Mouse (Mus musculus) ES-E14 (cell line): ENCODE data around the gene Slc10a4. TPM values are rescaled to one million over a fixed set of nuclear protein-coding genes. Genes with fewer than 3 reads are reported as not detected.
A peak's percentile ranks its signal among the peaks of the same experiment; 100 is the strongest.

Experiments used
- DNase-seq: peaks from one replicate; pipeline ENCODE4 v3.0.0-alpha.2; 2013; ENCODE audit warnings: low read depth, low spot score
- H3K27ac ChIP-seq: 2 replicates; pipeline ENCODE4 v1.5.1; 2012; ENCODE audit warnings: low read depth, mild to moderate bottlenecking, low read length, moderate library complexity, mixed read lengths; ENCODE audit not compliant: poor library complexity, insufficient read depth, severe bottlenecking
- H3K36me3 ChIP-seq: 2 replicates; pipeline ENCODE4 v1.6.1; 2012; ENCODE audit warnings: mild to moderate bottlenecking, low read length, moderate library complexity, mixed read lengths; ENCODE audit not compliant: control insufficient read depth, poor library complexity, insufficient read depth, severe bottlenecking
- H3K4me1 ChIP-seq, 2 experiments: fragments of 150-350 bp in 1 of 2; sonication (generic) in 1 of 2; 2 replicates each; pipeline ENCODE4 v1.6.1; 2012; ENCODE audit warnings: low read length in 2 of 2, mild to moderate bottlenecking in 1 of 2, mixed read lengths in 1 of 2; ENCODE audit not compliant: control insufficient read depth in 2 of 2, insufficient read depth in 2 of 2, poor library complexity in 1 of 2
- H3K4me3 ChIP-seq, 2 experiments: fragments of 150-350 bp in 1 of 2; sonication (generic) in 1 of 2; 2 replicates each; pipeline ENCODE4 v1.5.1; 2012; ENCODE audit warnings: low read length in 2 of 2, low read depth in 1 of 2, mild to moderate bottlenecking in 1 of 2, mixed read lengths in 1 of 2; ENCODE audit not compliant: insufficient read depth in 1 of 2, poor library complexity in 1 of 2, severe bottlenecking in 1 of 2
- H3K9ac ChIP-seq: 2 replicates; pipeline ENCODE4 v1.6.1; 2012; ENCODE audit warnings: low read depth, mild to moderate bottlenecking, low read length, mixed read lengths; ENCODE audit not compliant: poor library complexity, insufficient read depth, severe bottlenecking
- H3K9me3 ChIP-seq: fragments of 150-350 bp; sonication (generic); 2 replicates; pipeline ENCODE4 v1.6.1; 2012; ENCODE audit warnings: low read depth, mild to moderate bottlenecking, low read length; ENCODE audit not compliant: control insufficient read depth, insufficient read depth
- CHD2 ChIP-seq: IDR thresholded peaks from 2 replicates; pipeline ENCODE4 v1.6.1; 2014; ENCODE audit warnings: mild to moderate bottlenecking, low read depth, low read length, inconsistent platforms
- HCFC1 ChIP-seq: IDR thresholded peaks from 2 replicates; pipeline ENCODE4 v1.6.1; 2012; ENCODE audit warnings: low read length, inconsistent platforms, borderline replicate concordance; ENCODE audit not compliant: insufficient read depth
- MAFK ChIP-seq: IDR thresholded peaks from 2 replicates; pipeline ENCODE4 v1.6.1; 2014; ENCODE audit warnings: mild to moderate bottlenecking, low read depth, low read length, inconsistent platforms; ENCODE audit not compliant: insufficient read depth
- ZC3H11A ChIP-seq: IDR thresholded peaks from 2 replicates; pipeline ENCODE4 v1.6.1; 2012; ENCODE audit warnings: low read depth, mild to moderate bottlenecking, inconsistent platforms, low read length, borderline replicate concordance
- ZNF384 ChIP-seq: IDR thresholded peaks from 2 replicates; pipeline ENCODE4 v1.6.1; 2012; ENCODE audit warnings: low read depth, low read length, inconsistent platforms
- in situ Hi-C, 2 experiments: fragments of 600-800 bp; cut with MboI; formaldehyde crosslinking; loops; one replicate each; pipeline ENCODE4 v1.15.1; 2025; ENCODE audit warnings: low sequenced_read_pairs in 2 of 2, inconsistent platforms in 1 of 2; ENCODE audit not compliant: unreplicated experiment in 2 of 2
- total RNA-seq: library from RNA; depleted of rRNA; stranded (reverse); fragments of 300-350 nt; gene quantifications from 2 replicates; pipeline ENCODE4 v1.2.3, GENCODE M21; 2012

Slc10a4 gene
- total RNA-seq, 1 experiment: 0.45 TPM

GRCm38 (mm10) chr5:73023801-73024200, 17.1 kb downstream of the Slc10a4 start:
- DNase-seq: no peak
- H3K4me3 ChIP-seq: no peak overlapping the region
- H3K36me3 ChIP-seq: no peaks in the 10 kb centered on the region; the same call in none of the 2 replicates
- no peak overlapping the region for H3K9ac ChIP-seq
- H3K4me1 ChIP-seq: no peaks in the 10 kb centered on the region
- H3K27ac ChIP-seq: no peak overlapping the region
- H3K9me3 ChIP-seq: no peaks in the 10 kb centered on the region
- in situ Hi-C loops: no loop called here
- TF ChIP-seq MAFK: no peak
- TF ChIP-seq ZC3H11A: no peak
- TF ChIP-seq HCFC1: no peak
- TF ChIP-seq ZNF384: no peak

GRCm38 (mm10) chr5:73028646-73029045, 22.0 kb downstream of the Slc10a4 start:
- TF ChIP-seq ZNF384 (no peak), CHD2 (no peak), HCFC1 (no peak), MAFK (no peak), ZC3H11A (no peak)
- no peak overlapping the region for H3K4me3 ChIP-seq
- no peak overlapping the region for H3K9ac ChIP-seq
- H3K4me1 ChIP-seq: no peaks in the 10 kb centered on the region
- no peaks in the 10 kb centered on the region for H3K9me3 ChIP-seq
- H3K36me3 ChIP-seq: peaks cover 8% of the 10 kb centered on the region
- in situ Hi-C loops: no loop called here
- DNase-seq: no peak
- no peak overlapping the region for H3K27ac ChIP-seq

- H3K4me1 ChIP-seq: no peaks in the 10 kb centered on the region
- no peak overlapping the region for H3K27ac ChIP-seq
- no peak for DNase-seq
- H3K36me3 ChIP-seq: peaks cover 12% of the 10 kb centered on the region
- no peak overlapping the region for H3K9ac ChIP-seq
- H3K4me3 ChIP-seq: no peak overlapping the region
- TF ChIP-seq CHD2 (no peak), MAFK (no peak), HCFC1 (no peak), ZC3H11A (no peak), ZNF384 (no peak)
- no peaks in the 10 kb centered on the region for H3K9me3 ChIP-seq
- in situ Hi-C loops: no loop called here
These were observed 25.8 kb downstream of the Slc10a4 start for GRCm38 (mm10) chr5:73032481-73032880.

GRCm38 (mm10) chr5:73044055-73044454, 37.4 kb downstream of the Slc10a4 start:
- H3K4me3 ChIP-seq: no peak overlapping the region
- H3K36me3 ChIP-seq: peaks cover 15% of the 10 kb centered on the region; the same call in 1 of the 2 replicates
- TF ChIP-seq ZC3H11A (no peak), HCFC1 (no peak), CHD2 (no peak), ZNF384 (no peak), MAFK (no peak)
- no peaks in the 10 kb centered on the region for H3K4me1 ChIP-seq
- no peaks in the 10 kb centered on the region for H3K9me3 ChIP-seq
- DNase-seq: peak; percentile 20
- in situ Hi-C loops: no loop called here
- H3K27ac ChIP-seq: no peak overlapping the region
- no peak overlapping the region for H3K9ac ChIP-seq

GRCm38 (mm10) chr5:73047651-73048245, 41.1 kb downstream of the Slc10a4 start:
- Histone ChIP-seq H3K4me3 (no peak overlapping the region), H3K9ac (no peak overlapping the region), H3K27ac (no peak overlapping the region), H3K4me1 (no peaks in the 10 kb centered on the region), H3K9me3 (no peaks in the 10 kb centered on the region), H3K36me3 (peaks cover 23% of the 10 kb centered on the region)
- in situ Hi-C loops: no loop called here
- TF ChIP-seq ZC3H11A (no peak), ZNF384 (no peak), CHD2 (no peak), HCFC1 (no peak), MAFK (no peak)
- DNase-seq: no peak
